Mouse (Mus musculus): ENCODE results near the gene Ptprd.

- no peak for TF ChIP-seq GATA1 (IDR thresholded peaks at IDR 0.05; ENCODE audit: borderline replicate concordance, low read length)
- TF ChIP-seq FLI1 (IDR thresholded peaks at IDR 0.05; ENCODE audit: low read length): no peak
These were observed 674.4 kb downstream of the Ptprd start for GRCm38 (mm10) chr4:77537336-77537735.
